Mouse (Mus musculus): ENCODE data around the gene G430095P16Rik.

G430095P16Rik gene

DNA sequence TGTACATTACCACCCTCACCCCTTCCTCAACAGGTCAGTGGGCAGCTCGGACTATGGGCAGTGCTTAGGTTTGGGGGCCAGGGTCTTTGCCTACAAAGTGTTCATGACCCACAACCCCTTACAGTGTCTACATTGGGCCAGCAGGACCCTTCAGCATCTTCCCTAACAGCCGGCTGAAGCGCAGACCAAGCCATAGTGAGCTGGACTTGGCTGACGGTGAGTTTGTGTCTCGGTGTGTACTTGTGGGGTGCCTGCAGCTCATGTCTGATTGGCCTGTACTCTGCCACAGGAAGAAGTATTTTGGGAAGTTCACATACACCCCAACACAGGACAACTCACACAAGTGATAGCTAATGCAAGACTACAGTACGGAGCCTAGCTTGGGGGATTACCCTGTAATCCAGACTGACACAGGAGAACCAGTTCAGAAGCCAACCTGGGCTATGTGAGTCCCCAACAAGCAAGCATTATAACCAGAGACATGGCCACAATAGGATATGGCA is 19.8 kb upstream of the G430095P16Rik start:
- in situ Hi-C loops (cut with MboI): no loop called here

DNA sequence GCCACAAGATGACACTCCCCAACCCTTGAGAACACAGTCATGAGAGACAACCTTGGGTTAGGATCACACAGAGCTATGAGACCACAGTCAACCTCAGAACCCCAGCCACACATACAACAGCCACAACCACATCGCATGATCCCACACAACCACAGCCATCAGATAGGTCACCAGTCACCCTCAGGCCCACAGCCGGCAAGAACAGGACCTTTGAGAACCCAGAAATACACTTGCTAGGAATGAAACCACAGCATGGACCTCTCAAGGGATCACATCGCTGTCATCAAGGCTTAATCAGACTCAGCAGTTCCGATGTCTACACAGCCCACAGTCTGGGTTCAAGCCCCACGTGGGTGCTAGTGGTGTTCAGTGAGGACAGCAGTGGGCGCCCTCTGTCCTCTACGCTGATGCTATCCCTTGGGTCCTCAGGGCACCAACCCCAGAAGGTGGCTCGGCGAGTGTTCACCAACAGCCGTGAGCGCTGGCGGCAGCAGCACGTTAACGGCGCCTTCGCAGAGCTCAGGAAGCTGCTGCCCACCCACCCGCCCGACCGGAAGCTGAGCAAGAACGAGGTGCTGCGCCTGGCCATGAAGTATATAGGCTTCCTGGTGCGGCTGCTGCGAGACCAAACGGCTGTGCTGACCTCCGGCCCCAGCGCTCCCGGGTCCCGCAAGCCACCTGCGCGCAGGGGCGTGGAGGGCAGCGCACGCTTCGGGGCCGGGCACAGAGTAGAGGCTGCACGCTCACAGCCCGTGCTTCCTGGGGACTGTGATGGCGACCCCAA is 19.1 kb upstream of the G430095P16Rik start:
- in situ Hi-C loops (cut with MboI): no loop called here

DNA sequence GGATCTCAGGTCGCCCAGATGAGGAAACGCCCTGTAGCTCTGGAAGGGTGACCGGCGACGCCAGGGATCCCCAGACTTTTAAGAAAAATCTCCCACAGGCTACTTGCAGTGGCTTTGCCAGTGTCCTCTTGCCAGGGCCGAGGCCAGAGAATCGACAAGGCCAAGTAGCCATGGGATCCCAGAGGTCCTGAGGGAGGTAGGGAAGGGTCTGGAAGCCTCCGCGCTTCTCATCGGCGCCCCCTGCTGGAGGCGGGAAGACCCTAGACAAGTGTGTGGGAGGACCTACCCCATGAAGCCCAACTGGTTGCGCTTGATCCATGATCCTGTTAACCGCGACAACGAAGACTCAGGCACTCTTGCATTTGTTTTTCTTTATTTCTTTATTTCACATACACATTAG is 18.5 kb upstream of the G430095P16Rik start:
- in situ Hi-C loops (cut with MboI): no loop called here

DNA sequence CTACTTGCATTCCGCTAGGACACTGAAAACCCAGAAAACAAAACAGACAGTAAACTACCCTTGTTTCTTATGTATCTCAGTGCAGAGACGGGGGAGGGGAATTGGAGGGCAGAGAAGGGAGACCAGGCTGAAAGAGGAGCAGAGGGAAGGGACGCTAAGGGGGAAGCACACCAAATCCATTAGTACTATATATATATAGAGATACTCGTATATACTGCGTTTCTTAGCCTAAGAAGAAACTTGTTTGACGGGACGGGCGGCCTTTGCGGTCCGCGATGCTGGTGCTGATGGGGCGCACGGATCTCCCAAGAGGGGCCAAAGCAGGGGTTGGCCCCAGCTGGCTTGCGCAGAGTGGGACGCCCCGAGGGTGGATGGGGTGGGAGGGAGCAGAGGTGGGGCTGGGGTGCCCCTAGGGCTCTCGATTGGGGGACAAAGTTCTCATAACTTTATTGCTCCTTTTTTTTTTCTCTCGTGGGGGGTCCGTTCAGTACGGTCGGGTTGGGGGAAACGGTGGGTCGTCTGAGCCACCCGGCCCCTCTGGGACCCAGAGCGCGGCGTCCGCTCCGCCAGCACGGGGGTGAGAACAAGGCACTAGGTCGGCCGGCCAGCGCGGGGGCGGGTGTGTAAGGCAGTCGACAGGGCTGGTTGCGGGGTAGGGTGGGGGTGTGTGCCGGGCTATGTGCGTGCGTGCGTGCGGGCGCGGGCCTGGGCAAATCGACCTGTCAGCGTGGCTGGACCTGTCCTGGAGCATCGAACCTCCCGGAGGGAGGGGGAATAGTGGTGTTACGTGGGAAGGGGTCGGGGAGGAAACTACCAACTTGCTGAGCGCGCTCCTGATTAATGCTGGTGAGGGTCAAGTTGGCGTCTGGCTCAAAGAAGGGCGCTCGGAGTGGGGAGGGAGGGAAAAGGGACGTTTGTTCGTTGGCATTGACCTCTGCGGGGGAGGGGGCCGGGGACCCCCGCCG is 17.7 kb upstream of the G430095P16Rik start:
- in situ Hi-C loops (cut with MboI): loop anchor here (5.0 kb wide), 1 partner anchor 107 kb away; no protein-coding TSS in a partner anchor

DNA sequence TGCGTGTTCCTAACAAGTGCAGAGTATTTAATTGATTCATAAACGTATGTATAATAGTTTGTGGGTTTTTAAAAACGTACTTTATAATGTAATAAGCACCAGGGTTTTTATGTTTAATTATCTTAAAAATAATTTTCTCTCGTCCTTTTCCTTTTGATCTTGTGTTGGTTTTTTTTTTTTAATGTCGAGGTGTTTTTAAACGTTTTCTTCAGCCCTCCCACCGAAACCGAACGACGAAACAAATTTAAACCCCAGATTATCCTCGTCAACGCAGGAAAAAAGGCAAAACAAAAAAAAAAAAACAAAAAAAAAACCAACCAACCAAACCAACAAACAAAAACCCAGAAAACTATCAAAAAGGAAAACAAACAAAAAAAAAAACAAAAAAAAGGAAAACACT is 16.8 kb upstream of the G430095P16Rik start:
- in situ Hi-C loops (cut with MboI): loop anchor here (5.0 kb wide), 1 partner anchor 106 kb away; no protein-coding TSS in a partner anchor

DNA sequence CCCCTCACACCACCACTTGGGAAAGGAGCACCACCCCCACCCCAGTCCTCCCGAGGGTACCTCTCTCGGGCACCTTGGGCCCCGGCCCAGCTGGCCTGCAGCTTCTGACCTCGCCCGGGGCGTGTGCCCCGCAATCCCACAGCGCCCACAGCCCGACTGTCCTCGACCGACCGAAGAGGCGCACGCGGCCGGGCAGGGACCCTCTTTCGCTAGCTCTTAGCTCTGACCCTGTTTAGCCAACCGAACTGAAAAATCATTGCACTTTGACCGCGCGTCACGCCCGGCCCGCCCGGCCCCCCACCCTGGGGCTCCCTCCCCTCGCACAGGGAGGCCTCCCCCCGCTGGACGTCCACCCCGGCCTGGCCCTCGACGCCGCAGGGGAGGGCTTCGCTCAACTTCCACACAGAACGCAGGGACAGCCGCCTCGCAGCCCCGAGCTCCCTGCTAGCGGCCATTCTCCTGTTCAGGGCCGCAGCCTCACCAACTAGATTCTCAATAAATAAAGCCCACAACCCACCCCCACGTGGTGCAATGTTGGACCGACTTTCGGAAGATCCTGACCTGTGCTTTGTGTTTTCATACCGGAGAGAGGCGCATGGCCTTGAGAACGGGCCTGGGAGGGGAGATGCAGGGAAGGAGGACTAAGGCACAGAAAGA is 16.1 kb upstream of the G430095P16Rik start:
- in situ Hi-C loops (cut with MboI): loop anchor here (5.0 kb wide), 1 partner anchor 106 kb away; no protein-coding TSS in a partner anchor

DNA sequence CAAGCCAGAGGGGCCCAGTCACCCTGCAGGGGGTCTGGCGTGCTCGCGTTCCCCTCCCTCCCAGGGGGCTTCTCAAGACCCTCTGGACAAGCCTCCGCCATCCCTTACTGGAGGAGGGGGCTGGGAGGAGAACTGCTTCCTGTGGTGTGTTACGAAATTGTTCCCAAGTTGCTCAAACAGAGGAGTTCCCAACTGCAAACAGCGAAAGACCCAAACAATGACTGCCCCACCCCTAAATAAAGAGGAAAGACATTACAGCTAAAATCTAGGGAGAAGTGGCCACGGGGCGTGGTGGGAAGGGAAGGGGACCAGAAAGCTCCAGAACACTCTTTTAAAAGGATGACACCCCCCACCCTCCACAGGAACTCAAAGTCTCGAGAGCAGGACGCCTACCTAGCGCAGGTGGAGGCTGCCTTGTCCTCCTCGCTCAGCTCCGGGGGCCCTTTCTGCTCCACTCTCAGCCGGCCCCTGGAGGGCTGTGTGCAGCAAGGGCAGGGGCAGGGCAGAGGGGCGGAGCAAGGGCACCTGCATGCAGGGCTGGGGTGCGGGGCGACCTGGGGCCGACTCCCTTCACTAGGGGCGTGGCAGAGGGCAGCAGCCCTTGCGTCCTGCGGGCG is 15.4 kb upstream of the G430095P16Rik start:
- in situ Hi-C loops (cut with MboI): loop anchor here (5.0 kb wide), 1 partner anchor 105 kb away; no protein-coding TSS in a partner anchor

DNA sequence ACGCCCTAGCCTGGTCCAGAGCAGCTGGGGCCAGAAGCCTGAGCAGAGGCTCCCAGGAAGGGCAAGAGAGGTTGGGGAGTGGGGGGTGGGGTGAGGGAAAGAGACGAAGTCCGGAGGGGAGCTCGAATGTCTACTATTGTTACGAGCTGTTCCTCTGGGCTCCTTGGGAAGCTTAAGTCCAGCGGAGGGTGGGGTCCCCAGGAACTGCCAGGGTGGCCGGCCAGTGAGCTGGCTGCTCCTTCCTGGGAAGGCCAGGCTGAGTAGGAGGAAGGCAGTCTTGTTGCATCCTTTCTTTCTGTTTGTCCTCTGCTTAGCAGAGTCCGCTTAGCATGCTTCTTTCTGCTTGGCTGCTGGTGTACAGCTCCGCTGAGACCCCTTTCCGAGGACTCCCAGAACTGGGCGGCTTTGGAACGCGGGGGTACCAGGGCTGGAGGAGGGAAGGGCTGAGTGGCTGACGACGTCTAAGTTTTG is 14.7 kb upstream of the G430095P16Rik start:
- in situ Hi-C loops (cut with MboI): loop anchor here (5.0 kb wide), 1 partner anchor 104 kb away; no protein-coding TSS in a partner anchor

DNA sequence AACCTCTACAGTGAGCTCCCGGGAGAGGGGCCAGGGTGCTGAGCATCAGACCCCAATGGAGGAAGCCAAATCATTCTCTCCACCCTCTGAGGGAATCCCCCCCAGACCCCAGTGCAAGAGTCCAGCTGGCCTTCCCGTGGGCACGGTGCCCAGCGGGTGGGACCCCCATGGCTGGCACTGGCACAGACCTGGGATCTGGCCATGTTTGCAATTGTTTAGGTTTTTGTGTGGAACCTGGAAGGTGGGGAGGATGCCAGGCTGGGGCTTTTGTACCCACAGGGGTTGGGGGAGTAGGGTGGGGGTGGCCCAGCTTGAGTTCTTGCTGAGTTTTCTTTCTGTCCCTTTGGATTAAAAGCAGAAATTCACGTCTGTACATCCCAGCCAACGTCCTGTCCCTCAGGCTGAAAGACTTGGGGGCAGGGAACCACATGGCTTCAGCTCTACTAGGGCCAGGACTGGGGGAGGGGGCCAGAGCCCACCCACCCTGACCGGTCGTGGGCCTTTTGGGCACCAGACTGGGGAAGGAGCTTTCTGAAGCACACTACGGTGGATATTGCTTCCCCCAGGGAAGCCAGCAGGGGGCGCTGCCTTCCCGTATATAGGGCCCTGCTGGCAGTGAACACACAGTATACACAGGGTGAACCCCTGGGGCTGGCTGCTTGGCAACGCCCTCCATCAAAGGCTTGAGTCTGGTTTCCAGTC is 13.9 kb upstream of the G430095P16Rik start:
- in situ Hi-C loops (cut with MboI): loop anchor here (5.0 kb wide), 1 partner anchor 103 kb away; no protein-coding TSS in a partner anchor

DNA sequence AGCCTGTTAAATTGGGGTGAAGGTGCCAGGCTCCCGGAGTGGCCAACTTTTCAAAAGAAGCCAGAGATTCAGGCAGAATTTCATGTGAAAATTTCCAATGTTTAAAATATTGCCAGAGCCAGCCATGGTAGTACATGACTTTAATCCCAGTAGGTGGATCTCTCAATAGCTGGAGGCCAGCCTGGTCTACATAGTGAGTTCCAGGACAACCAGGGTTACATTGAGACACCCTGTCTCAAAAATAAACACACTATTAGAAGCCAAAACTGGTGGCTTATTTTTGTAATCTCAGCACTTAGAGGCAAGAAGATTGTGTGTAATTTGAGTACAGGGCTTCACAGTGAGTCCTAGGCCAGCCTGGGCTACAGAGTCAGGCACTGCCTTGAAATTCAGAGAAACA is 12.9 kb upstream of the G430095P16Rik start:
- in situ Hi-C loops (cut with MboI): loop anchor here (5.0 kb wide), 1 partner anchor 102 kb away; no protein-coding TSS in a partner anchor

DNA sequence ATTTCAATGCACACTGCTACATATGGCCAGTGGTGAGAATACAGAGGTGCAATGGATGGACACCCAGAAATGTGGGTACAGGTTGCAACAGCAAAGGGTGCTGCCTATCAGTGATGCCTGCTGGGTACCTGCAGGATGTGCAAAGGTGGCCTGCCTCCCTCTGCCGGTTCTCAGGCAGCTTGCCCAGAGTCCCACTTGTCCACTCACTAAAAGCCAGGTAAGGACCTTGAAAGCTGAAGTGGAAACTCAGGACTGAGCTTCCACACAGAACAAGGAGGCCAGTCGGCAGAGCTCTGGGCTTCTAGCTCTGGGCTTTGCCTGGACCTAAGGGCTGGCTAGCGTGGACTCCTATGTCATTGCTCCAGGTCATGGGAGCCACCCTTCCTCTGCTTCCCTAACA is 11.5 kb upstream of the G430095P16Rik start:
- in situ Hi-C loops (cut with MboI): no loop called here

DNA sequence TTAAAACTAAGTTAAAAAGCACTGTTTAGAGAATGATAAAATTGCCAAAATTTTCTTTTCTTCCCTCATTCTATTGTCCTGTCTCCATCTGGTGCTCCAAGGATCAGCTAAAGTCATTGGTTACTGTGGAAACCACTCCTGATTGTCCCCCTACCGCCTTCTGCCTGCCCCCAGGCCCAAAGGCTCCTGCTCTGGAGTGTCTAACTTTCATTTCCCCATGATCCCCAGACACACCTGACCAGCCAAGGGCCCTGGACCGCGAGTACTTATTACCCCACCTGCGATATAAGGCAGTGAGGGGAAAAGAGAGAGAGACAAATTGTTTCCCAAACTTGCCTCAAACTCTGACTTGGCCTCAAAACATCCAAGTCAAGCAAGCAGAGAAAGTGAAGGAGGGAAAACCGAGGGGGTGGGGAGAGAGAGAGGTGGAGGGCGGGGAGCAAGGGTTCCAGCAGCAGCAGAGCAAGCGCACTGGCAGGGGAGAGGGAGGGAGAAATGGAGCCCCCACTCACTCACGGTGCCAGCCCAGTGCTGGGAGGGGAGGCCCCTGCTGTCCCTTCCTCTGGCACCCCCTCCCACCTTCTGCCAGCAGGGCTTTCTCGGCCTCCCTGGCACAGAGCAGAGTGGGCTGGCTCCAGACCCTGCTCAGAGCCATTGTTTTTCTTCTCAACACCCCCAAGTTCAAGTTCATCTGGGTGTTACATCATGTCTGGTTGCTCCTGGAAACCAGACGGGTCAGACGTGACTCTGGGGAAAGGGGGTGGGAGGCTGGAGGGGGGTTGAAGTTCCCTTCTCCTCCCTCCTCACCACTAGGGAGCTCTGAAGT is 10.7 kb upstream of the G430095P16Rik start:
- in situ Hi-C loops (cut with MboI): no loop called here

DNA sequence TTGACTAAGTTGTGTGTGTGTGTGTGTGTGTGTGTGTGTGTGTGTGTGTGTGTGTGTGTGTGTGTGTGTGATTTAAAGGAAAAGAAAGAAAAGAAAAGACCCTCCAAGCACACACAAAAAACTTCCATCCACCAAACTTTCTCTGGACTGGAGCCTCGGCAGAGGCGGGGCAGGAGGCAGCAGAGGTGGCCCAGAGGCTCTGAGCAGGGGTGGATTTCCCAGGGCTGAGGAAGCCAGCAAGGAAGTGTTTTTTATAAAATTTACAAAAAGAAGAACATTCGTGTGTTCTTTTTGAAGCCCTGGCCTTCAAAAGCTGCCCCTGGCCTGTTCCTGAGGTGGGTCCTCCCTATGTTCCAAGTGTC is 10.1 kb upstream of the G430095P16Rik start:
- in situ Hi-C loops (cut with MboI): no loop called here

DNA sequence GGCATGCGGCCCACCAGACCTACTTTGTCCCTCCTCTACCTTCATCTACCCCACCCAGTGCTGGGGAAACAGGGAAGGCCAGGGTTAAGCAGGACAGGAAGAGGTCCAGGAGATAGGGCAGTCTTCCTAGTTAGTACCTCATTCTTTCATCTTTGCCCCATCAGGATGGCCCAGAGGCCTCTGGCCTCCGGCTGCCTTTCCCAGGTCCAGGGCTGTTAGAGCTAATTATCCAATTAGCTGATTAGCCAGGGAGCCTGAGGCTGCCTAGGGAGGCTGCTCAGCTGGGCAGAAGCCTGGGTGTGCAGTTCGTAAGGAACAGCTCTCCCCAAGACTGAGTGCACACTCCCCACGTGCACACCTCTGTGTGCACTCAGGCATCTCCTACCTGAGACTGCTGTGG is 9.4 kb upstream of the G430095P16Rik start:
- in situ Hi-C loops (cut with MboI): no loop called here

DNA sequence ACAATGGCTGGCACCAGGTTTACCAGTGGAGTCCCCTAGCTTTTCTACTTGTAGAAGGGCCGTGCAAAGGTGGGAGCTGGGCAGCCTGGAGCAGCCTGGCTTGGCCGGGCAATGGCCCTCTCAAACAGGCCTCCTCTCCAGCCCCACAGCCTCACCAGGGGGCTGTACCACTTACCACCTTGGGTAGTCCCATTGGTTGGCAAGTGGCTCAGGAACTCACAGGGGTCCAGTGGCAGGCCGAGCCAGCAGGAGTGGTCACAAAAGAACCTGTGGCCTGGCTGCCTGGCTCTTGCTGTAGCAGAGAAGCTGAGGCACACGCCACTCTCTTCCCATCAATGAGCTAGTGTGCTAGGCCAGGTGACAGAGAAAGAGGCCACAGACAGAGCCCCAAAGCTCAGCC is 8.6 kb upstream of the G430095P16Rik start:
- in situ Hi-C loops (cut with MboI): no loop called here

DNA sequence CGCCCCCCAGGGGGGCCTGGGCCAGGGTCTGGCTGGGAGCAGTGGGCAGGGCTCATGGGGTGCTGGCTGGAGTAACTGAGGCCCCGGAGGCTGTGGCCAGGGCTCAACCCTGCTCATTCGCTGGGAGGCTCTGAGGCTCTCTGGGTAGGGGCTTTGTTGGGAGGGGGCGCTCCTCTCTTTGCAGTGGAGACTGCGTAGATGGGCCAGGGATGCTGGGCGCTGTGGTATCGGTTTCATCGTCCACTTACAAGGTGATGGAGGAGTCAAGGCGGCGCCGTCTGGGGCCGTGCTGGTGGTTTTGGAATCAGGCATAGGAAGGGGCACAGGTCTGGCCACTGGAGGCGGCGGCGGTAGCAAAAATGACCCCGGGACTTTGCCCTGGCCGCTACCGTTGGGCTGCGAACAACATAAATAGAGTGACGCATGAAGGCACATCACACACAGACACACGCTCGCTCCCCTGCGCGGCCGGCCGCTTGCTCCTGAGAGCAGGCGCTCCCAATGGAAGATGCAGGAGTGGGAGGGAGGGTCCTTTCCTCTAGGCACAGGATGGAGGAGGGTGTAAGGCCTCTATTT is 6.8 kb upstream of the G430095P16Rik start:
- in situ Hi-C loops (cut with MboI): no loop called here

DNA sequence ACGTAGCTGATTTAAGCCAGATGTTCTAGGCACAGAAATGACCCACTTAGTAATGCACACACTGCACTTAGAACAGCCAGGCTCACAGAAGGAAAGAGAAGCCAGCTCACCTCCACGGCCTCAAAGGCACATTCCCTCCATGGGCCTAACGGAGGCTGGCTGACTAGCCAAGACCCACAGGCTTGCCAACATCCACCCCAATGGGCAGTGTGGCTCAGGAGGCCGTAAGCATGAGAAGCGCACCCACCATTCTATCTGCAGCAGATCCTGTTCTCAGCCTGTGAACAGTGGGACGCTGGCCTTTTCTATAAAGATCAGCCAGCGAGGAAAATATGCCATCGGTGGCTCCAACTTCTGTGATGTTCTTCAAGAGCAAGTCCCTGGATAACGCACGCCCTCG is 6.0 kb upstream of the G430095P16Rik start:
- in situ Hi-C loops (cut with MboI): no loop called here

DNA sequence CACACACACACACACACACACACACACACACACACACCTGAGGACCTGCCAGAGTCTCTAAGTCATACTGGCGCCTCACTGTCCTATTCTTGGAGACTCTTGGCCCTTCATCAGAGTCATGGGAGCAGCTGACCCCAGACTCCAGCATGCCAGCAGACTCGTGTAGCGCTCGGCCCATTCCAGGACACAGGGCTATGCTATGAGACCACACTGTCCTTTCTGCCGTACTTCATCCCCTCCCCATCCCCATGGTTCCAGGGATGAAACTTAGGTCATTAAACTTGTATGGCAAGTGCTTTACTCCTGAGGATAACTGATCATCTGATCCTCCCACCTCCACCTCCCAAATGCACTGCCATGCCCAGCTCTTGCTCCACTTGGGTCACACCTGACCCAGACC is 4.3 kb upstream of the G430095P16Rik start:
- in situ Hi-C loops (cut with MboI): no loop called here

Data from mature B cell (primary cell).